Mouse (Mus musculus) megakaryocyte, embryonic 14.5 days (primary cell): ENCODE results near the gene Crocc.

Source experiments
- FLI1 ChIP-seq: IDR thresholded peaks from 2 replicates; pipeline ENCODE4 v1.6.1; 2012; ENCODE audit warnings: low read length, inconsistent platforms, mixed read lengths
- GATA1 ChIP-seq: IDR thresholded peaks from 3 replicates; pipeline ENCODE4 v1.6.1; 2012; ENCODE audit warnings: mixed read lengths, low read length, inconsistent platforms, borderline replicate concordance

GRCm38 (mm10) chr4:141014856-141015255, 45.5 kb downstream of the Crocc start:
- TF ChIP-seq GATA1 (no peak), FLI1 (no peak)
